Mouse (Mus musculus): Measurements from ENCODE around the gene Zfp691. TPM values are rescaled to one million over a fixed set of nuclear protein-coding genes. Genes with fewer than 3 reads are reported as not detected.

Zfp691 gene
- polyA plus RNA-seq, 1 experiment: 7.2 TPM

- H3ac ChIP-seq (ENCODE audit: control insufficient read depth, insufficient read length): no peak overlapping the region
- peaks cover 22% of the 10 kb centered on the region for H3K36me3 ChIP-seq (ENCODE audit: control insufficient read depth, insufficient read depth)
- TF ChIP-seq USF1 (IDR thresholded peaks at IDR 0.05; ENCODE audit: low read depth) (no peak), E2F4 (IDR thresholded peaks at IDR 0.05; ENCODE audit: insufficient read depth) (no peak), TCF3 (IDR thresholded peaks at IDR 0.05; ENCODE audit: insufficient read length, low read depth) (no peak), TCF12 (IDR thresholded peaks at IDR 0.05; ENCODE audit: insufficient read depth, poor library complexity, severe bottlenecking) (no peak), MAX (IDR thresholded peaks at IDR 0.05; ENCODE audit: low read depth) (no peak), POLR2AphosphoS2 (IDR thresholded peaks at IDR 0.05; ENCODE audit: insufficient read length, low read depth) (no peak), CEBPB (IDR thresholded peaks at IDR 0.05; ENCODE audit: insufficient read depth, poor library complexity, severe bottlenecking) (no peak), REST (IDR thresholded peaks at IDR 0.05; ENCODE audit: insufficient read depth, insufficient read length) (no peak), MYOD1 (IDR thresholded peaks at IDR 0.05; ENCODE audit: control insufficient read depth in 1 of 3, insufficient read length in 2 of 3, low read depth in 2 of 3) (no peak), SRF (IDR thresholded peaks at IDR 0.05; ENCODE audit: control insufficient read depth, insufficient read length, low read depth) (no peak)
- no peaks in the 10 kb centered on the region for H3K27me3 ChIP-seq (ENCODE audit: control insufficient read depth, insufficient read depth, insufficient read length)
- no peak overlapping the region for H3K4me3 ChIP-seq
- peaks cover 24% of the 10 kb centered on the region for H3K79me2 ChIP-seq (ENCODE audit: control insufficient read depth, insufficient read depth)
- no peak overlapping the region for H3K4me2 ChIP-seq (ENCODE audit: low read depth)
Measured at GRCm38 (mm10) chr4:119129096-119129495, 44.9 kb downstream of the Zfp691 start.

DNA sequence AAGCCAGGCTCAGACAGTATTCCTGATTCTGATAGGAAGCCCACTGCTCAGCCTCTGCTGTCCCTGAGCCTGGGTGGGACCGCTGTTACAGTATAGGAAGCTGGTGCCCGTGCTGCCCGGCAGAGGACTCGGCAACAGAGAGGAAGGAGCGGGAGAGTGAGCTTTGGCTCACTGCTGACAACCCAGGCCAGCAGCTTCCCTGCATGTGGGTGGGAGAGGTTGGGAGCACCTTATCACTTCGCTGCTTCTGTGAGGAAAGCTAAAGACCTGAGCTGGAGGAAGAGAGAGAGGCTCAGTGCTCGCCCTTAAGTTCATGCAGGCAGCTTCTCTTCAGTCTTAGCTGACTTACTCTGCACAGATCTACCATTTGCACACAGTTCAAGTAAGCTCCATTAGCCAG, 45.4 kb downstream of the Zfp691 start:
- H3K4me3 ChIP-seq: no peak overlapping the region
- TF ChIP-seq MAX (IDR thresholded peaks at IDR 0.05; ENCODE audit: low read depth) (no peak), USF1 (IDR thresholded peaks at IDR 0.05; ENCODE audit: low read depth) (no peak), CEBPB (IDR thresholded peaks at IDR 0.05; ENCODE audit: insufficient read depth, poor library complexity, severe bottlenecking) (no peak), E2F4 (IDR thresholded peaks at IDR 0.05; ENCODE audit: insufficient read depth) (no peak), TCF3 (IDR thresholded peaks at IDR 0.05; ENCODE audit: insufficient read length, low read depth) (no peak), SRF (IDR thresholded peaks at IDR 0.05; ENCODE audit: control insufficient read depth, insufficient read length, low read depth) (no peak), POLR2A (IDR thresholded peaks at IDR 0.05; ENCODE audit: insufficient read length, low read depth) (no peak), MYOD1 (IDR thresholded peaks at IDR 0.05; ENCODE audit: control insufficient read depth in 1 of 3, insufficient read length in 2 of 3, low read depth in 2 of 3) (no peak), MYOG (IDR thresholded peaks at IDR 0.05; ENCODE audit: control insufficient read depth in 1 of 3, insufficient read depth in 1 of 3, insufficient read length in 2 of 3, low read depth in 2 of 3) (no peak), POLR2AphosphoS2 (IDR thresholded peaks at IDR 0.05; ENCODE audit: insufficient read length, low read depth) (no peak), TCF12 (IDR thresholded peaks at IDR 0.05; ENCODE audit: insufficient read depth, poor library complexity, severe bottlenecking) (no peak), REST (IDR thresholded peaks at IDR 0.05; ENCODE audit: insufficient read depth, insufficient read length) (no peak)
- H3ac ChIP-seq (ENCODE audit: control insufficient read depth, insufficient read length): no peak overlapping the region
- H3K36me3 ChIP-seq (ENCODE audit: control insufficient read depth, insufficient read depth): peaks cover 27% of the 10 kb centered on the region
- no peak overlapping the region for H3K4me2 ChIP-seq (ENCODE audit: low read depth)
- H3K79me2 ChIP-seq (ENCODE audit: control insufficient read depth, insufficient read depth): peaks cover 30% of the 10 kb centered on the region
- no peaks in the 10 kb centered on the region for H3K27me3 ChIP-seq (ENCODE audit: control insufficient read depth, insufficient read depth, insufficient read length)

- Histone ChIP-seq H3K4me2 (ENCODE audit: low read depth) (no peak overlapping the region), H3K79me2 (ENCODE audit: control insufficient read depth, insufficient read depth) (peaks cover 43% of the 10 kb centered on the region), H3ac (ENCODE audit: control insufficient read depth, insufficient read length) (no peak overlapping the region), H3K36me3 (ENCODE audit: control insufficient read depth, insufficient read depth) (peaks cover 22% of the 10 kb centered on the region), H3K27me3 (ENCODE audit: control insufficient read depth, insufficient read depth, insufficient read length) (no peaks in the 10 kb centered on the region), H3K4me3 (no peak overlapping the region)
- no peak for TF ChIP-seq MAX (IDR thresholded peaks at IDR 0.05; ENCODE audit: low read depth)
- no peak for TF ChIP-seq SRF (IDR thresholded peaks at IDR 0.05; ENCODE audit: control insufficient read depth, insufficient read length, low read depth)
- TF ChIP-seq CEBPB (IDR thresholded peaks at IDR 0.05; ENCODE audit: insufficient read depth, poor library complexity, severe bottlenecking): no peak
- no peak for TF ChIP-seq MYOD1 (IDR thresholded peaks at IDR 0.05; ENCODE audit: control insufficient read depth in 1 of 3, insufficient read length in 2 of 3, low read depth in 2 of 3)
- TF ChIP-seq E2F4 (IDR thresholded peaks at IDR 0.05; ENCODE audit: insufficient read depth): no peak
- TF ChIP-seq MYOG (IDR thresholded peaks at IDR 0.05; ENCODE audit: control insufficient read depth in 1 of 3, insufficient read depth in 1 of 3, insufficient read length in 2 of 3, low read depth in 2 of 3): no peak
- no peak for TF ChIP-seq REST (IDR thresholded peaks at IDR 0.05; ENCODE audit: insufficient read depth, insufficient read length)
- no peak for TF ChIP-seq POLR2A (IDR thresholded peaks at IDR 0.05; ENCODE audit: insufficient read length, low read depth)
- no peak for TF ChIP-seq POLR2AphosphoS2 (IDR thresholded peaks at IDR 0.05; ENCODE audit: insufficient read length, low read depth)
- TF ChIP-seq TCF12 (IDR thresholded peaks at IDR 0.05; ENCODE audit: insufficient read depth, poor library complexity, severe bottlenecking): no peak
- TF ChIP-seq USF1 (IDR thresholded peaks at IDR 0.05; ENCODE audit: low read depth): no peak
- TF ChIP-seq TCF3 (IDR thresholded peaks at IDR 0.05; ENCODE audit: insufficient read length, low read depth): no peak
Measured at GRCm38 (mm10) chr4:119127229-119127628, 46.8 kb downstream of the Zfp691 start.

- Histone ChIP-seq H3K36me3 (ENCODE audit: control insufficient read depth, insufficient read depth) (peaks cover 20% of the 10 kb centered on the region), H3K4me3 (no peak overlapping the region), H3K27me3 (ENCODE audit: control insufficient read depth, insufficient read depth, insufficient read length) (no peaks in the 10 kb centered on the region), H3K4me2 (ENCODE audit: low read depth) (peak overlapping the region; percentile 75), H3K79me2 (ENCODE audit: control insufficient read depth, insufficient read depth) (peaks cover 50% of the 10 kb centered on the region), H3ac (ENCODE audit: control insufficient read depth, insufficient read length) (no peak overlapping the region)
- TF ChIP-seq MYOD1 (IDR thresholded peaks at IDR 0.05; ENCODE audit: control insufficient read depth in 1 of 3, insufficient read length in 2 of 3, low read depth in 2 of 3) (no peak), TCF3 (IDR thresholded peaks at IDR 0.05; ENCODE audit: insufficient read length, low read depth) (no peak), CEBPB (IDR thresholded peaks at IDR 0.05; ENCODE audit: insufficient read depth, poor library complexity, severe bottlenecking) (peak; percentile 96), POLR2A (IDR thresholded peaks at IDR 0.05; ENCODE audit: insufficient read length, low read depth) (peak; percentile 40), POLR2AphosphoS2 (IDR thresholded peaks at IDR 0.05; ENCODE audit: insufficient read length, low read depth) (no peak), MYOG (IDR thresholded peaks at IDR 0.05; ENCODE audit: control insufficient read depth in 1 of 3, insufficient read depth in 1 of 3, insufficient read length in 2 of 3, low read depth in 2 of 3) (no peak), SRF (IDR thresholded peaks at IDR 0.05; ENCODE audit: control insufficient read depth, insufficient read length, low read depth) (no peak)
Measured at GRCm38 (mm10) chr4:119125577-119126270, 48.3 kb downstream of the Zfp691 start.
